Mouse (Mus musculus): ENCODE measurements around the gene Nt5e. TPM values are rescaled to one million over a fixed set of nuclear protein-coding genes. Genes with fewer than 3 reads are reported as not detected.

Nt5e gene
- polyA plus RNA-seq, 1 experiment from 2014 or later, result 21.6 TPM

GRCm38 (mm10) chr9:88297871-88298658 is 28.9 kb upstream of the Nt5e start:
- WGBS, result 73% methylated on average over 8 of the region's 8 CpGs
- DNase-seq (ENCODE audit: low spot score) (no peak), ATAC-seq (ENCODE audit: low read depth) (no peak)
- no peak overlapping the region for H3K4me2 ChIP-seq (ENCODE audit: low read depth, low read length)
- no peaks in the 10 kb centered on the region for H3K9me3 ChIP-seq (ENCODE audit: control insufficient read depth, low read length)
- no peaks in the 10 kb centered on the region for H3K27me3 ChIP-seq (replicated peaks; ENCODE audit: control insufficient read depth, insufficient read depth, low read length)
- no peaks in the 10 kb centered on the region for H3K36me3 ChIP-seq (ENCODE audit: control insufficient read depth, insufficient read depth, low read length)
- H3K27ac ChIP-seq (replicated peaks; ENCODE audit: low read depth, low read length), result no peak overlapping the region
- H3K4me3 ChIP-seq (ENCODE audit: low read depth, low read length), result no peak overlapping the region
- H3K4me1 ChIP-seq (ENCODE audit: control insufficient read depth, insufficient read depth, low read length), result no peaks in the 10 kb centered on the region
- H3K9ac ChIP-seq (ENCODE audit: low read depth, low read length), result no peak overlapping the region

- Histone ChIP-seq H3K36me3 (ENCODE audit: control insufficient read depth, insufficient read depth, low read length) (no peaks in the 10 kb centered on the region), H3K27ac (replicated peaks; ENCODE audit: low read depth, low read length) (no peak overlapping the region), H3K4me1 (ENCODE audit: control insufficient read depth, insufficient read depth, low read length) (no peaks in the 10 kb centered on the region), H3K4me3 (ENCODE audit: low read depth, low read length) (no peak overlapping the region), H3K4me2 (ENCODE audit: low read depth, low read length) (no peak overlapping the region), H3K9me3 (ENCODE audit: control insufficient read depth, low read length) (no peaks in the 10 kb centered on the region), H3K27me3 (replicated peaks; ENCODE audit: control insufficient read depth, insufficient read depth, low read length) (no peaks in the 10 kb centered on the region), H3K9ac (ENCODE audit: low read depth, low read length) (no peak overlapping the region)
- DNase-seq (ENCODE audit: low spot score) (no peak), ATAC-seq (ENCODE audit: low read depth) (no peak)
- 89% methylated on average over 2 of the region's 2 CpGs for WGBS
Measured at GRCm38 (mm10) chr9:88307019-88307618, 19.9 kb upstream of the Nt5e start.

- Histone ChIP-seq H3K4me3 (ENCODE audit: low read depth, low read length) (no peak overlapping the region), H3K27me3 (replicated peaks; ENCODE audit: control insufficient read depth, insufficient read depth, low read length) (no peaks in the 10 kb centered on the region), H3K9ac (ENCODE audit: low read depth, low read length) (no peak overlapping the region), H3K4me2 (ENCODE audit: low read depth, low read length) (no peak overlapping the region), H3K9me3 (ENCODE audit: control insufficient read depth, low read length) (no peaks in the 10 kb centered on the region), H3K4me1 (ENCODE audit: control insufficient read depth, insufficient read depth, low read length) (no peaks in the 10 kb centered on the region), H3K27ac (replicated peaks; ENCODE audit: low read depth, low read length) (no peak overlapping the region), H3K36me3 (ENCODE audit: control insufficient read depth, insufficient read depth, low read length) (no peaks in the 10 kb centered on the region)
- ATAC-seq (ENCODE audit: low read depth) (no peak), DNase-seq (ENCODE audit: low spot score) (no peak)
- 39% methylated on average over 1 of the region's 1 CpGs for WGBS
Measured at GRCm38 (mm10) chr9:88309127-88309526, 17.9 kb upstream of the Nt5e start.

GRCm38 (mm10) chr9:88319226-88319625 is 7.8 kb upstream of the Nt5e start:
- no peak overlapping the region for H3K4me2 ChIP-seq (ENCODE audit: low read depth, low read length)
- no peak for DNase-seq (ENCODE audit: low spot score)

GRCm38 (mm10) chr9:88324616-88325015 is 2.4 kb upstream of the Nt5e start:
- ATAC-seq (ENCODE audit: low read depth) (no peak), DNase-seq (ENCODE audit: low spot score) (no peak)
- Histone ChIP-seq H3K4me2 (ENCODE audit: low read depth, low read length) (no peak overlapping the region), H3K9me3 (ENCODE audit: control insufficient read depth, low read length) (no peaks in the 10 kb centered on the region), H3K4me3 (ENCODE audit: low read depth, low read length) (no peak overlapping the region), H3K27me3 (replicated peaks; ENCODE audit: control insufficient read depth, insufficient read depth, low read length) (peaks cover 10% of the 10 kb centered on the region), H3K4me1 (ENCODE audit: control insufficient read depth, insufficient read depth, low read length) (no peaks in the 10 kb centered on the region), H3K9ac (ENCODE audit: low read depth, low read length) (no peak overlapping the region), H3K36me3 (ENCODE audit: control insufficient read depth, insufficient read depth, low read length) (no peaks in the 10 kb centered on the region), H3K27ac (replicated peaks; ENCODE audit: low read depth, low read length) (no peak overlapping the region)
- whole genome bisulfite sequencing, result 86% methylated on average over 3 of the region's 3 CpGs

More at GRCm38 (mm10) chr9:88319226-88319625, 7.8 kb upstream of the Nt5e start:
- Histone ChIP-seq H3K9me3 (ENCODE audit: control insufficient read depth, low read length) (no peaks in the 10 kb centered on the region; the same call in 1 of the 2 replicates), H3K27me3 (replicated peaks; ENCODE audit: control insufficient read depth, insufficient read depth, low read length) (no peaks in the 10 kb centered on the region), H3K27ac (replicated peaks; ENCODE audit: low read depth, low read length) (no peak overlapping the region), H3K36me3 (ENCODE audit: control insufficient read depth, insufficient read depth, low read length) (no peaks in the 10 kb centered on the region), H3K4me1 (ENCODE audit: control insufficient read depth, insufficient read depth, low read length) (no peaks in the 10 kb centered on the region), H3K9ac (ENCODE audit: low read depth, low read length) (no peak overlapping the region), H3K4me3 (ENCODE audit: low read depth, low read length) (no peak overlapping the region)
- no peak for ATAC-seq (ENCODE audit: low read depth)

- Histone ChIP-seq H3K9me3 (ENCODE audit: control insufficient read depth, low read length) (no peaks in the 10 kb centered on the region), H3K27ac (replicated peaks; ENCODE audit: low read depth, low read length) (no peak overlapping the region), H3K4me3 (ENCODE audit: low read depth, low read length) (peak overlapping the region; percentile 55; the same call in 1 of the 2 replicates), H3K36me3 (ENCODE audit: control insufficient read depth, insufficient read depth, low read length) (no peaks in the 10 kb centered on the region), H3K9ac (ENCODE audit: low read depth, low read length) (no peak overlapping the region), H3K27me3 (replicated peaks; ENCODE audit: control insufficient read depth, insufficient read depth, low read length) (peaks cover 13% of the 10 kb centered on the region), H3K4me2 (ENCODE audit: low read depth, low read length) (peak overlapping the region; percentile 93), H3K4me1 (ENCODE audit: control insufficient read depth, insufficient read depth, low read length) (0 out of 2 replicates have a peak, but pooled peaks cover 3% of the 10 kb centered on the region)
- WGBS, result 24% methylated on average over 5 of the region's 5 CpGs
- DNase-seq (ENCODE audit: low spot score) (no peak), ATAC-seq (ENCODE audit: low read depth) (no peak)
Measured at GRCm38 (mm10) chr9:88328666-88329065, 1.7 kb downstream of the Nt5e start.

- H3K9me3 ChIP-seq (ENCODE audit: control insufficient read depth, low read length), result no peaks in the 10 kb centered on the region
- no peak overlapping the region for H3K27ac ChIP-seq (replicated peaks; ENCODE audit: low read depth, low read length)
- 33% methylated on average over 10 of the region's 10 CpGs for WGBS
- no peak for ATAC-seq (ENCODE audit: low read depth)
- peak overlapping the region; percentile 8; the same call in 1 of the 2 replicates for H3K4me3 ChIP-seq (ENCODE audit: low read depth, low read length)
- H3K4me2 ChIP-seq (ENCODE audit: low read depth, low read length), result peak overlapping the region; percentile 93
- no peaks in the 10 kb centered on the region for H3K36me3 ChIP-seq (ENCODE audit: control insufficient read depth, insufficient read depth, low read length)
- H3K27me3 ChIP-seq (replicated peaks; ENCODE audit: control insufficient read depth, insufficient read depth, low read length), result peaks cover 13% of the 10 kb centered on the region
- no peak overlapping the region for H3K9ac ChIP-seq (ENCODE audit: low read depth, low read length)
- 0 out of 2 replicates have a peak, but pooled peaks cover 3% of the 10 kb centered on the region for H3K4me1 ChIP-seq (ENCODE audit: control insufficient read depth, insufficient read depth, low read length)
- no peak for DNase-seq (ENCODE audit: low spot score)
Measured at GRCm38 (mm10) chr9:88329166-88329748, 2.3 kb downstream of the Nt5e start.

- Histone ChIP-seq H3K4me2 (ENCODE audit: low read depth, low read length) (peak overlapping the region; percentile 8; the same call in 1 of the 2 replicates), H3K4me1 (ENCODE audit: control insufficient read depth, insufficient read depth, low read length) (0 out of 2 replicates have a peak, but pooled peaks cover 3% of the 10 kb centered on the region), H3K36me3 (ENCODE audit: control insufficient read depth, insufficient read depth, low read length) (no peaks in the 10 kb centered on the region), H3K9ac (ENCODE audit: low read depth, low read length) (no peak overlapping the region), H3K9me3 (ENCODE audit: control insufficient read depth, low read length) (no peaks in the 10 kb centered on the region), H3K4me3 (ENCODE audit: low read depth, low read length) (no peak overlapping the region), H3K27ac (replicated peaks; ENCODE audit: low read depth, low read length) (no peak overlapping the region), H3K27me3 (replicated peaks; ENCODE audit: control insufficient read depth, insufficient read depth, low read length) (peaks cover 13% of the 10 kb centered on the region)
- no peak for DNase-seq (ENCODE audit: low spot score)
- WGBS, result 62% methylated on average over 3 of the region's 3 CpGs
- ATAC-seq (ENCODE audit: low read depth), result no peak
Measured at GRCm38 (mm10) chr9:88330316-88330715, 3.3 kb downstream of the Nt5e start.

All from embryonic facial prominence, embryonic 14.5 days (tissue).